Mouse (Mus musculus) cerebellum, adult 2 months (tissue): ENCODE measurements around the gene Il20ra. TPM values are rescaled to one million over a fixed set of nuclear protein-coding genes. Genes with fewer than 3 reads are reported as not detected.
"Not testable (repeated sequence)": the region's sequence is repeated elsewhere in the genome, so short reads cannot be mapped to it uniquely, and the experiment has no call there.

Source experiments
- DNase-seq, 2 experiments: peaks; one replicate each; pipeline ENCODE4 v3.0.0; 2021
- H3K27ac ChIP-seq: fragments of 200-500 bp; 2 replicates; pipeline ENCODE4 v1.5.1; 2012; ENCODE audit warnings: low read length, control low read depth, inconsistent platforms; ENCODE audit not compliant: insufficient read depth
- H3K27me3 ChIP-seq: fragments of 200-500 bp; 2 replicates; pipeline ENCODE4 v1.6.1; 2012; ENCODE audit warnings: inconsistent platforms, mild to moderate bottlenecking, low read length, moderate library complexity; ENCODE audit not compliant: control insufficient read depth, insufficient read depth
- H3K4me1 ChIP-seq: fragments of 200-500 bp; 2 replicates; pipeline ENCODE4 v1.6.1; 2011; ENCODE audit warnings: low read length; ENCODE audit not compliant: control insufficient read depth, insufficient read depth
- H3K4me3 ChIP-seq: fragments of 200-500 bp; replicated peaks from 2 replicates; pipeline ENCODE3; 2011; ENCODE audit warnings: mild to moderate bottlenecking, low read depth, low read length, control low read depth; ENCODE audit not compliant: insufficient read depth
- CTCF ChIP-seq: fragments of 200-500 bp; IDR thresholded peaks from 2 replicates; pipeline ENCODE4 v1.5.1; 2011; ENCODE audit warnings: low read depth, mild to moderate bottlenecking, control low read depth, low read length, moderate library complexity, borderline replicate concordance; ENCODE audit not compliant: insufficient read depth
- POLR2A ChIP-seq: fragments of 200-500 bp; IDR thresholded peaks from 2 replicates; pipeline ENCODE4 v1.6.1; 2011; ENCODE audit warnings: low read length, control low read depth, borderline replicate concordance; ENCODE audit not compliant: insufficient read depth
- WGBS: fragments of 180-500 bp; shearing (Covaris S2); methylation state at CpG from one replicate; pipeline ENCODE4 v1.1.7; 2018; 5-methylcytosine and 5-hydroxymethylcytosine counted together
- polyA plus RNA-seq: library from polyadenylated mRNA; depleted of rRNA; stranded (reverse); fragments of >200 nt; gene quantifications from 2 replicates; pipeline ENCODE4 v1.2.3, GENCODE M21; 2012

Il20ra gene
- polyA plus RNA-seq, 1 experiment = 0.36 TPM

DNA sequence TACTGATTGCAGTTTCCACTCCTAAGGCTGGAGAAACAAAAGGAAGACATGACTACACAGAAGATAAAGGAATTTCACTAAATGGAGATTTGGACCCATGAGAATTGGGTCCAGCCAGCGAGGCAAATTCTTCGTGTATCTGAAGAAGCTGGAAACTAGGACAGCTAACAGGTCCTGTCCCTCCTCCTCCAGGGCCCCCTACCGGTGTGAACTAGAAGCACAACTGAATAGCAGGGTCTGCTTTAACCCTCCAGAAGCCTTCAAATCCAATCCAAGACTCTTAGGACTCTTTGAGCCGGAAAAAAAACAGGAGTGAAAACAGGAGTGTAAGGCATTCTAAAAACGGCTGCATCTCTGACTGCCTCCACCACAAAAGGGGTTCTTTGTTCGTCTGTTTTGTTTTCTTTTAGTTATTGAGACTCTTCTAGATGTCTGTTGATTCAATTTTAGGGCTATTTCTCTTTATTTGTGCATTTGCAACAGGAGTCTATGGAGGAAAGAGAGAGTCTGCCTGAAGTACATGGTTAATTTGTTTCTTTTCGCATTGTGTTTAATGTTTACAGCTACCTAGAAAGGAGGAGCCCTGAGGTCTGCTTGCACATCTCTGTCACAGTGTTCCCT, 709 bp upstream of the Il20ra start:
- no peak overlapping the region for H3K4me3 ChIP-seq
- H3K27me3 ChIP-seq = no peaks in the 10 kb centered on the region; the same call in 1 of the 2 replicates
- H3K4me1 ChIP-seq = no peaks in the 10 kb centered on the region
- no peak for DNase-seq
- H3K27ac ChIP-seq = no peak overlapping the region
- WGBS = 39% methylated on average over 7 of the region's 7 CpGs
- TF ChIP-seq POLR2A (no peak), CTCF (peak; percentile 44; the same call in 1 of the 2 replicates)

- TF ChIP-seq CTCF (no peak), POLR2A (no peak)
- H3K4me1 ChIP-seq = no peaks in the 10 kb centered on the region
- no peak overlapping the region for H3K4me3 ChIP-seq
- WGBS = 87% methylated on average over 3 of the region's 3 CpGs
- no peak for DNase-seq
- no peak overlapping the region for H3K27ac ChIP-seq
- H3K27me3 ChIP-seq = no peaks in the 10 kb centered on the region; the same call in 1 of the 2 replicates
Observed at GRCm38 (mm10) chr10:19718627-19719026, 6.3 kb downstream of the Il20ra start.

DNA sequence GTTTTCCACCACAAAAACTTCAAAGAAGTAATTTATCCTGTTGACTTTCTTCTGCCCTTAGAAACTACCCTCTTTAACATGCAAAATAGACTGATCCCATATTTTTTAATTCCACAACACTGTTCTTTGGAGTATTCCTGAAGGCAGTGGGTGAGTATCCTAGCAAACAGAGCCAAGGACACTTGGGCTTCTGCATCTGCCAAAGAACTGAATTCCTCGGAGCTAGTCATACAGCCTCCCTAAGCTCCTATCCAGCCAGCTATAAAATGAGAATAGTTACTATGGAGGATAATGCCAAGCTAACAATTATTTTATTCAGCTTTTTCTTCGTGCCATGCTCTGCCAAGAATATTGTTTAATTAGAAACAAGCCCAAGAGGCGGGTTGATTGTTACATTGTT, 9.9 kb downstream of the Il20ra start:
- TF ChIP-seq CTCF (no peak), POLR2A (no peak)
- no peak overlapping the region for H3K27ac ChIP-seq
- no peak overlapping the region for H3K4me3 ChIP-seq
- H3K4me1 ChIP-seq = no peaks in the 10 kb centered on the region
- no peak for DNase-seq
- no peaks in the 10 kb centered on the region for H3K27me3 ChIP-seq
- 29% methylated on average over 3 of the region's 3 CpGs for WGBS

DNA sequence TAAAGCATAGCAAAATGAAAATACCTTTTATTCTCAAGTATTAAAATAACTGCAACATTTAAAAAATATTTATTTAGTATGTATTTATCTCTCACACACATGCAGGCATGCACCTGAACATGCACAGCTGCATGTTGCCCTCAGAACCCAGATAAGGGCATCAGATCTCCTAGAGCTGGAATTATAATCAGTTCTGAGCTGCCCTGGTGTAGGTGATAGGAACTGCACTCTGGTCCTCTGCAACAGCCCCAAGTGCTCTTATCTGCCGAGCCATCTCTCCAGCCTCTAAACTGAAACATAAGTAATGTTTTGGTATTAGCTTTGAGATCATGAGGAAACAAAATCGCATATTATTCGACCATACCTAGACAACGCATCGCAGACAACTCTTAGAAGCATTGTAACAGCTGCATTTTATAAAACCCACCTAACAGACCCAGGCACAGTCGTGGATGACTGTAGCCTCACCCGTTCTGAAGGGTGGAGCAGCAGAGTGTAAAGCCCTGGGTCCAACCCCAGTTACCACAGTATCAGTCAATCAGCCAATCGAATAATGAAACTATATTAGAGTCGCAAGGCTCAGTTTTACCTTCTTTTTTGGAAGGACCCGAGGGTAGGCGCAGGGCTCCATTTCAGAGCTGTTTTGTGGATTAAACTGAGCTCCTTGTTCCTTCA, 11.9 kb downstream of the Il20ra start:
- Histone ChIP-seq H3K27ac (no peak overlapping the region), H3K4me3 (no peak overlapping the region), H3K4me1 (no peaks in the 10 kb centered on the region), H3K27me3 (no peaks in the 10 kb centered on the region)
- WGBS = 91% methylated on average over 11 of the region's 11 CpGs
- no peak for DNase-seq
- no peak for TF ChIP-seq CTCF
- no peak for TF ChIP-seq POLR2A

DNA sequence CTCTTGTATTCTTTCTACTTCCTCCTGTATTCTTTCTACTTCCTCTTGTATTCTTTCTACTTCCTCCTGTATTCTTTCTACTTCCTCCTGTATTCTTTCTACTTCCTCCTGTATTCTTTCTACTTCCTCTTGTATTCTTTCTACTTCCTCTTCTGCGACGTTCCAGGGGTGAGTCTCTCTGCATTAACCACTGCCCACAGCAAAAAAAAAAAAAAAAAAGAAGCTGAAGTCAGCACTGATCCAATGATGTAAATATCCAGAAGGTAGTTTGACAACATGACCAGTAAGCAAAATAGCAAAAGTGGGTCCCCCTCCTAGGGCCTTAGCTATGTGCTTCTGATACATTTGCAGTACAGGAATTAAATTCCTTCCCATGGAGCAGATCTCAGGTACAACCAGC, 26.1 kb downstream of the Il20ra start:
- H3K4me3 ChIP-seq, H3K27ac ChIP-seq, H3K4me1 ChIP-seq, H3K27me3 ChIP-seq, DNase-seq: not testable (repeated sequence)
- WGBS = 90% methylated on average over 2 of the region's 2 CpGs

DNA sequence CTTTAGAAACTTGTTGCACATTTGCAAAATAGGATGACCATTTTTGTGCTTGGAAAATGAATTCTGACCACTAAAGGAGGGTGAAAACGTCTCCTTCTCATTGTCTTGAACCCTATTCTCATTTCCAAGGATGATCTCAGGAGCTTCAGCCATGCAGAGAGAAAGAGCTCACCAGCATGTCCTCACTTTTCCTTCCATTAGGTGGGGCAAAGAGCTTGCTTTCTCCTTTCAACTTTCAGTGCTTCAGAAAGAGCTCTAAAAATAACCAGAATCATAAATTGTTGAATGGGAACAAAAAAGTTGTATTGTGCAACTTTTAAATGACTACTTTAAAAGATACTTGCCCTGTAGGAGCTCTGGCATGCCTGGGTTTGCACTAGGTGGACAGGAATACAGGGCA, 33.3 kb downstream of the Il20ra start:
- H3K4me3 ChIP-seq = no peak overlapping the region
- DNase-seq = no peak
- WGBS = 19% methylated on average over 1 of the region's 1 CpGs
- no peaks in the 10 kb centered on the region for H3K4me1 ChIP-seq
- no peak for TF ChIP-seq POLR2A
- no peak for TF ChIP-seq CTCF
- no peaks in the 10 kb centered on the region for H3K27me3 ChIP-seq
- no peak overlapping the region for H3K27ac ChIP-seq

- no peak for DNase-seq
- Histone ChIP-seq H3K27me3 (no peaks in the 10 kb centered on the region), H3K4me3 (no peak overlapping the region), H3K27ac (no peak overlapping the region), H3K4me1 (no peaks in the 10 kb centered on the region)
- 87% methylated on average over 1 of the region's 1 CpGs for WGBS
- TF ChIP-seq CTCF = no peak
- no peak for TF ChIP-seq POLR2A
Observed at GRCm38 (mm10) chr10:19746156-19746555, 33.8 kb downstream of the Il20ra start.

DNA sequence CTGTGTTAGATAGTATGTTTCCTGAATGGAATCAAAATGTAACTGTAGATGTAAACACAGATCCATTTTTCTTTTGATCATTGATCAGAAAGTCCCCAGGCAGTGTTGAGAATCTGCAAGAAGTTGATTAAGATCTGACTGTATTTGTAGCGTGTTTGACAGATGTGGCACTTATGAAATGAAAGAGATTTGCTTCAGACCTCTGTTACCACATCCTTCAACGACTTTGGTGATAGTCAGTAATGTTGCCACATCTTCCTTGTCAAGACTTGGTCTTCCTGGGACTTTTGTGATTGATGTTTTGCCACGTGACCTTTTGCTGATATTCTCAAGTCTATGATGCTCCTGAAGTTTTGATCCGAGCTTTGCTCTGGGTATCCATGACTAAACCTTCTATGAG, 35.3 kb downstream of the Il20ra start:
- H3K27ac ChIP-seq = no peak overlapping the region
- no peak for DNase-seq
- TF ChIP-seq CTCF (no peak), POLR2A (no peak)
- H3K4me3 ChIP-seq = no peak overlapping the region
- WGBS = 82% methylated on average over 4 of the region's 4 CpGs
- no peaks in the 10 kb centered on the region for H3K4me1 ChIP-seq
- no peaks in the 10 kb centered on the region for H3K27me3 ChIP-seq
